Mouse (Mus musculus): ENCODE measurements around the gene Cyp2b19. TPM values are rescaled to one million over a fixed set of nuclear protein-coding genes. Genes with fewer than 3 reads are reported as not detected.

Cyp2b19 gene
- polyA plus RNA-seq, 1 experiment from 2014 or later, result not detected

- Histone ChIP-seq H3K36me3 (ENCODE audit: control insufficient read depth, insufficient read depth, low read length) (no peaks in the 10 kb centered on the region), H3K4me3 (ENCODE audit: low read depth, low read length) (no peak overlapping the region), H3K4me2 (ENCODE audit: low read depth, severe bottlenecking) (no peak overlapping the region), H3K4me1 (ENCODE audit: control insufficient read depth, insufficient read depth, low read length) (no peaks in the 10 kb centered on the region), H3K9ac (ENCODE audit: low read length) (no peak overlapping the region), H3K27ac (replicated peaks; ENCODE audit: low read depth, low read length) (no peak overlapping the region), H3K27me3 (ENCODE audit: control insufficient read depth, insufficient read depth, low read length) (no peaks in the 10 kb centered on the region), H3K9me3 (ENCODE audit: control insufficient read depth, low read length) (no peaks in the 10 kb centered on the region)
- WGBS, result 19% methylated on average over 6 of the region's 6 CpGs
- no peak for DNase-seq (ENCODE audit: low spot score)
- ATAC-seq (ENCODE audit: insufficient number of reproducible peaks, low FRiP score, low TSS enrichment, low read depth), result no peak
Observed at GRCm38 (mm10) chr7:26775866-26776265, 18.9 kb downstream of the Cyp2b19 start.

- 69% methylated on average over 2 of the region's 2 CpGs for WGBS
- H3K4me1 ChIP-seq (ENCODE audit: control insufficient read depth, insufficient read depth, low read length), result no peaks in the 10 kb centered on the region
- no peak overlapping the region for H3K4me2 ChIP-seq (ENCODE audit: low read depth, severe bottlenecking)
- H3K27ac ChIP-seq (replicated peaks; ENCODE audit: low read depth, low read length), result no peak overlapping the region
- no peak overlapping the region for H3K9ac ChIP-seq (ENCODE audit: low read length)
- ATAC-seq (ENCODE audit: insufficient number of reproducible peaks, low FRiP score, low TSS enrichment, low read depth) (no peak), DNase-seq (ENCODE audit: low spot score) (no peak)
- no peak overlapping the region for H3K4me3 ChIP-seq (ENCODE audit: low read depth, low read length)
- no peaks in the 10 kb centered on the region for H3K9me3 ChIP-seq (ENCODE audit: control insufficient read depth, low read length)
- no peaks in the 10 kb centered on the region for H3K36me3 ChIP-seq (ENCODE audit: control insufficient read depth, insufficient read depth, low read length)
- H3K27me3 ChIP-seq (ENCODE audit: control insufficient read depth, insufficient read depth, low read length), result no peaks in the 10 kb centered on the region
Observed at GRCm38 (mm10) chr7:26777806-26778205, 20.9 kb downstream of the Cyp2b19 start.

GRCm38 (mm10) chr7:26778474-26778873, 21.5 kb downstream of the Cyp2b19 start:
- H3K4me3 ChIP-seq (ENCODE audit: low read depth, low read length), result no peak overlapping the region
- H3K27ac ChIP-seq (replicated peaks; ENCODE audit: low read depth, low read length), result no peak overlapping the region
- no peaks in the 10 kb centered on the region for H3K4me1 ChIP-seq (ENCODE audit: control insufficient read depth, insufficient read depth, low read length)
- H3K4me2 ChIP-seq (ENCODE audit: low read depth, severe bottlenecking), result no peak overlapping the region
- H3K9ac ChIP-seq (ENCODE audit: low read length), result no peak overlapping the region
- H3K27me3 ChIP-seq (ENCODE audit: control insufficient read depth, insufficient read depth, low read length), result no peaks in the 10 kb centered on the region
- 36% methylated on average over 6 of the region's 6 CpGs for WGBS
- DNase-seq (ENCODE audit: low spot score) (peak; percentile 56), ATAC-seq (ENCODE audit: insufficient number of reproducible peaks, low FRiP score, low TSS enrichment, low read depth) (no peak)
- H3K9me3 ChIP-seq (ENCODE audit: control insufficient read depth, low read length), result no peaks in the 10 kb centered on the region
- H3K36me3 ChIP-seq (ENCODE audit: control insufficient read depth, insufficient read depth, low read length), result no peaks in the 10 kb centered on the region

- Histone ChIP-seq H3K4me3 (ENCODE audit: low read depth, low read length) (no peak overlapping the region), H3K4me2 (ENCODE audit: low read depth, severe bottlenecking) (no peak overlapping the region), H3K4me1 (ENCODE audit: control insufficient read depth, insufficient read depth, low read length) (no peaks in the 10 kb centered on the region), H3K27me3 (ENCODE audit: control insufficient read depth, insufficient read depth, low read length) (no peaks in the 10 kb centered on the region), H3K9me3 (ENCODE audit: control insufficient read depth, low read length) (no peaks in the 10 kb centered on the region), H3K9ac (ENCODE audit: low read length) (no peak overlapping the region), H3K27ac (replicated peaks; ENCODE audit: low read depth, low read length) (no peak overlapping the region), H3K36me3 (ENCODE audit: control insufficient read depth, insufficient read depth, low read length) (no peaks in the 10 kb centered on the region)
- WGBS, result 87% methylated on average over 5 of the region's 5 CpGs
- ATAC-seq (ENCODE audit: insufficient number of reproducible peaks, low FRiP score, low TSS enrichment, low read depth), result peak; percentile 86; the same call in 1 of the 2 replicates
- DNase-seq (ENCODE audit: low spot score), result no peak
Observed at GRCm38 (mm10) chr7:26779799-26780416, 23.0 kb downstream of the Cyp2b19 start.

GRCm38 (mm10) chr7:26780510-26780909, 23.6 kb downstream of the Cyp2b19 start:
- no peaks in the 10 kb centered on the region for H3K9me3 ChIP-seq (ENCODE audit: control insufficient read depth, low read length)
- no peak overlapping the region for H3K27ac ChIP-seq (replicated peaks; ENCODE audit: low read depth, low read length)
- no peak overlapping the region for H3K4me2 ChIP-seq (ENCODE audit: low read depth, severe bottlenecking)
- H3K4me1 ChIP-seq (ENCODE audit: control insufficient read depth, insufficient read depth, low read length), result no peaks in the 10 kb centered on the region
- DNase-seq (ENCODE audit: low spot score) (peak; percentile 25), ATAC-seq (ENCODE audit: insufficient number of reproducible peaks, low FRiP score, low TSS enrichment, low read depth) (no peak)
- no peak overlapping the region for H3K4me3 ChIP-seq (ENCODE audit: low read depth, low read length)
- no peaks in the 10 kb centered on the region for H3K36me3 ChIP-seq (ENCODE audit: control insufficient read depth, insufficient read depth, low read length)
- WGBS, result 10% methylated on average over 11 of the region's 11 CpGs
- no peak overlapping the region for H3K9ac ChIP-seq (ENCODE audit: low read length)
- H3K27me3 ChIP-seq (ENCODE audit: control insufficient read depth, insufficient read depth, low read length), result no peaks in the 10 kb centered on the region

- DNase-seq (ENCODE audit: low spot score) (no peak), ATAC-seq (ENCODE audit: insufficient number of reproducible peaks, low FRiP score, low TSS enrichment, low read depth) (no peak)
- Histone ChIP-seq H3K9me3 (ENCODE audit: control insufficient read depth, low read length) (no peaks in the 10 kb centered on the region), H3K4me3 (ENCODE audit: low read depth, low read length) (no peak overlapping the region), H3K4me2 (ENCODE audit: low read depth, severe bottlenecking) (no peak overlapping the region), H3K9ac (ENCODE audit: low read length) (no peak overlapping the region), H3K36me3 (ENCODE audit: control insufficient read depth, insufficient read depth, low read length) (no peaks in the 10 kb centered on the region), H3K27me3 (ENCODE audit: control insufficient read depth, insufficient read depth, low read length) (no peaks in the 10 kb centered on the region), H3K27ac (replicated peaks; ENCODE audit: low read depth, low read length) (no peak overlapping the region), H3K4me1 (ENCODE audit: control insufficient read depth, insufficient read depth, low read length) (no peaks in the 10 kb centered on the region)
- WGBS, result 21% methylated on average over 8 of the region's 8 CpGs
Observed at GRCm38 (mm10) chr7:26780998-26781766, 24.2 kb downstream of the Cyp2b19 start.

- Histone ChIP-seq H3K27ac (replicated peaks; ENCODE audit: low read depth, low read length) (no peak overlapping the region), H3K36me3 (ENCODE audit: control insufficient read depth, insufficient read depth, low read length) (no peaks in the 10 kb centered on the region), H3K27me3 (ENCODE audit: control insufficient read depth, insufficient read depth, low read length) (no peaks in the 10 kb centered on the region), H3K9me3 (ENCODE audit: control insufficient read depth, low read length) (no peaks in the 10 kb centered on the region), H3K4me3 (ENCODE audit: low read depth, low read length) (no peak overlapping the region), H3K4me2 (ENCODE audit: low read depth, severe bottlenecking) (no peak overlapping the region), H3K4me1 (ENCODE audit: control insufficient read depth, insufficient read depth, low read length) (no peaks in the 10 kb centered on the region), H3K9ac (ENCODE audit: low read length) (no peak overlapping the region)
- DNase-seq (ENCODE audit: low spot score) (no peak), ATAC-seq (ENCODE audit: insufficient number of reproducible peaks, low FRiP score, low TSS enrichment, low read depth) (no peak)
- WGBS, result 36% methylated on average over 8 of the region's 8 CpGs
Observed at GRCm38 (mm10) chr7:26781767-26782131, 24.8 kb downstream of the Cyp2b19 start.

- H3K4me1 ChIP-seq (ENCODE audit: control insufficient read depth, insufficient read depth, low read length), result no peaks in the 10 kb centered on the region
- H3K9ac ChIP-seq (ENCODE audit: low read length), result no peak overlapping the region
- H3K27ac ChIP-seq (replicated peaks; ENCODE audit: low read depth, low read length), result no peak overlapping the region
- DNase-seq (ENCODE audit: low spot score) (no peak), ATAC-seq (ENCODE audit: insufficient number of reproducible peaks, low FRiP score, low TSS enrichment, low read depth) (no peak)
- no peak overlapping the region for H3K4me3 ChIP-seq (ENCODE audit: low read depth, low read length)
- H3K27me3 ChIP-seq (ENCODE audit: control insufficient read depth, insufficient read depth, low read length), result no peaks in the 10 kb centered on the region
- H3K9me3 ChIP-seq (ENCODE audit: control insufficient read depth, low read length), result no peaks in the 10 kb centered on the region
- no peaks in the 10 kb centered on the region for H3K36me3 ChIP-seq (ENCODE audit: control insufficient read depth, insufficient read depth, low read length)
- 70% methylated on average over 5 of the region's 5 CpGs for WGBS
- no peak overlapping the region for H3K4me2 ChIP-seq (ENCODE audit: low read depth, severe bottlenecking)
Observed at GRCm38 (mm10) chr7:26783163-26783562, 26.2 kb downstream of the Cyp2b19 start.
